Mouse (Mus musculus) kidney, embryonic 14.5 days (tissue): ENCODE measurements at regions not wholly inside any gene's neighbourhood (a gene's known extent, or its start where the extent isn't known, plus 50 kb on each side); places are given as distances from the start of the nearest gene placed in this dataset.

Source experiments
- ATAC-seq: fragments of 200-750 bp; cut with Nextera tagmentation; 2 replicates; pipeline ENCODE4 v1.8.0; 2017; ENCODE audit warnings: moderate number of reproducible peaks, mild to moderate bottlenecking, moderate TSS enrichment, moderate library complexity; ENCODE audit not compliant: low FRiP score, low TSS enrichment
- H3K27ac ChIP-seq: fragments of 300-500 bp; sonication (generic); 2 replicates; pipeline ENCODE4 v1.5.1; 2014; ENCODE audit warnings: low read depth, mild to moderate bottlenecking, low read length, moderate library complexity, mixed read lengths
- H3K27me3 ChIP-seq: fragments of 300-500 bp; sonication (generic); 2 replicates; pipeline ENCODE4 v1.6.1; 2014; ENCODE audit warnings: mild to moderate bottlenecking, low read length; ENCODE audit not compliant: control insufficient read depth, insufficient read depth
- H3K36me3 ChIP-seq: fragments of 300-500 bp; sonication (generic); 2 replicates; pipeline ENCODE4 v1.6.1; 2014; ENCODE audit warnings: low read length, mixed read lengths; ENCODE audit not compliant: control insufficient read depth, insufficient read depth
- H3K4me1 ChIP-seq: fragments of 300-500 bp; sonication (generic); 2 replicates; pipeline ENCODE4 v1.6.1; 2014; ENCODE audit warnings: low read length, mixed read lengths; ENCODE audit not compliant: control insufficient read depth, insufficient read depth
- H3K4me2 ChIP-seq: fragments of 300-500 bp; sonication (generic); replicated peaks from 2 replicates; pipeline ENCODE4 v1.6.1; 2014; ENCODE audit warnings: low read depth, mild to moderate bottlenecking, low read length
- H3K4me3 ChIP-seq: fragments of 300-500 bp; sonication (generic); 2 replicates; pipeline ENCODE4 v1.5.1; 2014; ENCODE audit warnings: mild to moderate bottlenecking, low read length
- H3K9ac ChIP-seq: fragments of 300-500 bp; sonication (generic); 2 replicates; pipeline ENCODE4 v1.6.1; 2014; ENCODE audit warnings: low read depth, mild to moderate bottlenecking, low read length, moderate library complexity
- H3K9me3 ChIP-seq: fragments of 300-500 bp; sonication (generic); 2 replicates; pipeline ENCODE4 v1.6.1; 2016; ENCODE audit warnings: low read length; ENCODE audit not compliant: control insufficient read depth
- WGBS: fragments of 180-500 bp; shearing (Covaris S2); extraction: QIAGEN DNeasy Blood & Tissue Kit; methylation state at CpG from one replicate; pipeline ENCODE4 v1.1.7; 2014; 5-methylcytosine and 5-hydroxymethylcytosine counted together

GRCm38 (mm10) chr2:147748006-147748405 is 298.8 kb downstream of the Foxa2 start:
- H3K9me3 ChIP-seq, result no peaks in the 10 kb centered on the region
- H3K27me3 ChIP-seq, result no peaks in the 10 kb centered on the region
- H3K4me3 ChIP-seq, result no peak overlapping the region
- H3K36me3 ChIP-seq, result no peaks in the 10 kb centered on the region
- no peak overlapping the region for H3K27ac ChIP-seq
- ATAC-seq, result no peak
- no peaks in the 10 kb centered on the region for H3K4me1 ChIP-seq
- 31% methylated on average over 4 of the region's 4 CpGs for WGBS
- H3K4me2 ChIP-seq, result no peak overlapping the region
- H3K9ac ChIP-seq, result no peak overlapping the region

DNA sequence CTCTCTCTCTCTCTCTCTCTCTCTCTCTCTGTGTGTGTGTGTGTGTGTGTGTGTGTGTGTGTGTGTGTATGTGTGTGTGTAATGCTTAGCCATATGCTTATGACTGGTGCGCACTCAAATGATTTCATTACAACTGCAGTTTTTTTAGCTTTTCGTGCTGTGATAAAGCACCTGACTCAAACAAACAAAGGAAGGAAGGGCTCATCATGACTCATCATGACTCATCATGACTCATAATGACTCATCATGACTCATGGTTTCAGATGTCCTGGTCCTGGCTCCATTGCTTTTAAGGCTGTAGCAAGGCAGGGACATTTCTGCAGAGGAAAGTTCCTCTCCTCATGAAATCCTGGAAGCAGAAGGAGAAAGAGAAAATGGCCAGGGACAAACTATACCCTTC is 302.9 kb downstream of the Foxa2 start:
- Histone ChIP-seq H3K36me3 (no peaks in the 10 kb centered on the region), H3K27me3 (no peaks in the 10 kb centered on the region), H3K27ac (no peak overlapping the region), H3K4me2 (no peak overlapping the region), H3K9ac (no peak overlapping the region), H3K4me1 (no peaks in the 10 kb centered on the region), H3K9me3 (no peaks in the 10 kb centered on the region), H3K4me3 (no peak overlapping the region)
- ATAC-seq, result no peak
- 80% methylated on average over 2 of the region's 2 CpGs for WGBS

- H3K4me3 ChIP-seq, result no peak overlapping the region
- H3K9ac ChIP-seq, result no peak overlapping the region
- H3K4me2 ChIP-seq, result no peak overlapping the region
- WGBS, result 39% methylated on average over 10 of the region's 10 CpGs
- H3K36me3 ChIP-seq, result no peaks in the 10 kb centered on the region
- ATAC-seq, result peak; percentile 57; the same call in 1 of the 2 replicates
- H3K4me1 ChIP-seq, result no peaks in the 10 kb centered on the region
- H3K27me3 ChIP-seq, result no peaks in the 10 kb centered on the region
- H3K9me3 ChIP-seq, result no peaks in the 10 kb centered on the region
- no peak overlapping the region for H3K27ac ChIP-seq
These were observed 308.4 kb downstream of the Foxa2 start for GRCm38 (mm10) chr2:147738307-147738872.

DNA sequence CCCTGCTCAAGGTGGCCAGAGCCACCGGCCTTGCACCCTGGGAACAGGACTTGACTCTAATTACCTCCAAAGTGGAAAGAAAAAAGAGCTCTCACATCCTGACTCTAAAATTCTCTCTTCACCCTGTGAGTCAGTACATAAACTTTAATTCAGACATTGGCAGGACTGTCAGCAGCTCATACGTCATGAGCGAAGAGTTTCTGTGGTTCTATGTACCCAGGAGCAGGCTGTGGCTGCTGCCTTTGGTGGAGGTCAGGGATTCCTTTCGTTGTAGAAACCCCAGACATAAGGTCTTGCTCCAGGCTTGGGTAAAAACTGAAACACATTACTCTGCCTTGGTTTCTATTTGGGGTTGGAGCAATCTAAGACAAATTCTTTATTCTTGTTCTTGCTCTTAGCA is 319.4 kb downstream of the Foxa2 start:
- Histone ChIP-seq H3K9ac (no peak overlapping the region), H3K27ac (no peak overlapping the region), H3K36me3 (no peaks in the 10 kb centered on the region), H3K27me3 (no peaks in the 10 kb centered on the region), H3K4me1 (no peaks in the 10 kb centered on the region), H3K4me3 (no peak overlapping the region), H3K4me2 (no peak overlapping the region), H3K9me3 (no peaks in the 10 kb centered on the region)
- WGBS, result 40% methylated on average over 4 of the region's 4 CpGs
- ATAC-seq, result no peak

- H3K9me3 ChIP-seq, result no peaks in the 10 kb centered on the region
- H3K4me1 ChIP-seq, result no peaks in the 10 kb centered on the region
- no peak overlapping the region for H3K27ac ChIP-seq
- no peak overlapping the region for H3K9ac ChIP-seq
- 87% methylated on average over 3 of the region's 3 CpGs for WGBS
- 0 out of 2 replicates have a peak, but pooled peaks cover 2% of the 10 kb centered on the region for H3K27me3 ChIP-seq
- ATAC-seq, result no peak
- H3K4me2 ChIP-seq, result no peak overlapping the region
- no peak overlapping the region for H3K4me3 ChIP-seq
- no peaks in the 10 kb centered on the region for H3K36me3 ChIP-seq
These were observed 327.8 kb downstream of the Foxa2 start for GRCm38 (mm10) chr2:147718936-147719335.

GRCm38 (mm10) chr2:147717484-147717947 is 329.3 kb downstream of the Foxa2 start:
- Histone ChIP-seq H3K4me2 (no peak overlapping the region), H3K27me3 (0 out of 2 replicates have a peak, but pooled peaks cover 2% of the 10 kb centered on the region), H3K9ac (no peak overlapping the region), H3K36me3 (no peaks in the 10 kb centered on the region), H3K9me3 (no peaks in the 10 kb centered on the region), H3K4me1 (no peaks in the 10 kb centered on the region), H3K27ac (no peak overlapping the region), H3K4me3 (no peak overlapping the region)
- peak; percentile 69; the same call in 1 of the 2 replicates for ATAC-seq
- 64% methylated on average over 12 of the region's 12 CpGs for WGBS

- 0 out of 2 replicates have a peak, but pooled peaks cover 2% of the 10 kb centered on the region for H3K27me3 ChIP-seq
- WGBS, result 89% methylated on average over 5 of the region's 5 CpGs
- H3K9ac ChIP-seq, result no peak overlapping the region
- H3K9me3 ChIP-seq, result no peaks in the 10 kb centered on the region
- ATAC-seq, result no peak
- H3K4me1 ChIP-seq, result no peaks in the 10 kb centered on the region
- H3K36me3 ChIP-seq, result no peaks in the 10 kb centered on the region
- no peak overlapping the region for H3K4me3 ChIP-seq
- no peak overlapping the region for H3K27ac ChIP-seq
- H3K4me2 ChIP-seq, result no peak overlapping the region
These were observed 331.0 kb downstream of the Foxa2 start for GRCm38 (mm10) chr2:147715791-147716190.

DNA sequence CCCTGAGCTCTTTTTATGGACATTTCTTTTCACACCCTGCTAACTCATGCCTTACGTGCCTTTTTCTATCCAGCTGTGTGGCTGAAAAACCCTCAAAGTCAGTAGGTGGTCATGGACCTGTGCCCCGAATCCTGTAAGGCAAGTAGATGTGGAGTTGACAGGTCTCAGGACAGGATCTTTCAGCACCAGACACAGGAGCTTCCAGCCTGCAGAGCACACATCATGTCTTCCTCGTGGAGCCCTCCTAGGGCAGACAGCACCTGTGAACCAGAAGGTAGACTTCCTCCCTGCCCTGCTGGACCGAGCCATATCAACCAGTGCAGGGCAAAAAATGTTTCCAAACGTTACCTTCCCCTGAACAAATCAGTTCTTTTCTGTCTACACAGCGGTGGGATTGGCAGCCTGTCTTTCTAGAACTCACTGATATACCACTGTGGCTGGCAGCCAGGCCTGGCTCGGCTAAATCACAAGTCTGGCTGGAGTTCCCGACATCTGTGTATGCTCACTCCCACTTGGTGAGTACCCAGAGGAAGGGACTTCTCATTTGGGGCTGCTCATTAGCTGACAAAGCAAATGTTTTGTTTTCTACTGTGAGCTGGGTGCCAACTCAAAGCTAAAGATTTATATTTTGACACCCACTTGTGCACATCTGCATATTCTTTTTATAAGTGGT is 336.0 kb downstream of the Foxa2 start:
- Histone ChIP-seq H3K36me3 (no peaks in the 10 kb centered on the region), H3K4me2 (no peak overlapping the region), H3K27me3 (no peaks in the 10 kb centered on the region), H3K4me1 (no peaks in the 10 kb centered on the region), H3K4me3 (no peak overlapping the region), H3K27ac (no peak overlapping the region), H3K9me3 (no peaks in the 10 kb centered on the region), H3K9ac (no peak overlapping the region)
- 45% methylated on average over 8 of the region's 8 CpGs for WGBS
- ATAC-seq, result no peak

- Histone ChIP-seq H3K4me1 (no peaks in the 10 kb centered on the region), H3K4me3 (no peak overlapping the region), H3K4me2 (no peak overlapping the region), H3K27me3 (no peaks in the 10 kb centered on the region), H3K9me3 (no peaks in the 10 kb centered on the region), H3K9ac (no peak overlapping the region), H3K36me3 (no peaks in the 10 kb centered on the region), H3K27ac (no peak overlapping the region)
- ATAC-seq, result no peak
These were observed 337.0 kb downstream of the Foxa2 start for GRCm38 (mm10) chr2:147709799-147710198.
